Mouse (Mus musculus): ENCODE results near the gene Cldn13. TPM values are rescaled to one million over a fixed set of nuclear protein-coding genes. Genes with fewer than 3 reads are reported as not detected.
A peak's percentile ranks its signal among the peaks of the same experiment; 100 is the strongest.

Gene Cldn13
- polyA plus RNA-seq, 1 experiment, result 5.9 TPM

- H3K4me3 ChIP-seq (replicated peaks), result peak overlapping the region; percentile 74
- H3K27me3 ChIP-seq (ENCODE audit: control insufficient read depth), result no peaks in the 10 kb centered on the region
- H3K36me3 ChIP-seq (ENCODE audit: control insufficient read depth), result peaks cover 57% of the 10 kb centered on the region
- H3K9me3 ChIP-seq (ENCODE audit: control insufficient read depth, low read length), result peaks cover 2% of the 10 kb centered on the region; the same call in 1 of the 2 replicates
- TF ChIP-seq TAL1 (IDR thresholded peaks at IDR 0.05; ENCODE audit: low read length) (no peak), GATA1 (IDR thresholded peaks at IDR 0.05; ENCODE audit: low read length) (no peak)
- H3K4me1 ChIP-seq (ENCODE audit: control insufficient read depth), result peaks cover 59% of the 10 kb centered on the region
Measured at GRCm38 (mm10) chr5:134911901-134912300, 3.4 kb downstream of the Cldn13 start.

GRCm38 (mm10) chr5:134907135-134907534 lies 8.2 kb downstream of the Cldn13 start:
- H3K9me3 ChIP-seq (ENCODE audit: control insufficient read depth, low read length), result peaks cover 7% of the 10 kb centered on the region; the same call in 1 of the 2 replicates
- no peak overlapping the region for H3K4me3 ChIP-seq (replicated peaks)
- TF ChIP-seq GATA1 (IDR thresholded peaks at IDR 0.05; ENCODE audit: low read length) (no peak), TAL1 (IDR thresholded peaks at IDR 0.05; ENCODE audit: low read length) (no peak)
- H3K4me1 ChIP-seq (ENCODE audit: control insufficient read depth), result peaks cover 35% of the 10 kb centered on the region
- peaks cover 36% of the 10 kb centered on the region for H3K36me3 ChIP-seq (ENCODE audit: control insufficient read depth)
- peaks cover 4% of the 10 kb centered on the region for H3K27me3 ChIP-seq (ENCODE audit: control insufficient read depth)

GRCm38 (mm10) chr5:134906633-134907032 lies 8.7 kb downstream of the Cldn13 start, which contains the start of gene Tmem270:
Gene Tmem270 (minus strand): TSS chr5:134906733.
- no peak within 1 kb of the TSS for H3K4me3 ChIP-seq (replicated peaks)
- H3K36me3 ChIP-seq (ENCODE audit: control insufficient read depth), result peaks cover 31% of the 10 kb centered on the region
- no peak for TF ChIP-seq TAL1 (IDR thresholded peaks at IDR 0.05; ENCODE audit: low read length)
- no peak for TF ChIP-seq GATA1 (IDR thresholded peaks at IDR 0.05; ENCODE audit: low read length)
- H3K9me3 ChIP-seq (ENCODE audit: control insufficient read depth, low read length), result peaks cover 7% of the 10 kb centered on the region; the same call in 1 of the 2 replicates
- peaks cover 4% of the 10 kb centered on the region for H3K27me3 ChIP-seq (ENCODE audit: control insufficient read depth)
- peaks cover 30% of the 10 kb centered on the region for H3K4me1 ChIP-seq (ENCODE audit: control insufficient read depth)

GRCm38 (mm10) chr5:134901644-134902027 lies 13.7 kb downstream of the Cldn13 start:
- Histone ChIP-seq H3K36me3 (ENCODE audit: control insufficient read depth) (peaks cover 11% of the 10 kb centered on the region), H3K4me1 (ENCODE audit: control insufficient read depth) (peaks cover 4% of the 10 kb centered on the region; the same call in 1 of the 2 replicates), H3K4me3 (replicated peaks) (no peak overlapping the region), H3K9me3 (ENCODE audit: control insufficient read depth, low read length) (peaks cover 5% of the 10 kb centered on the region; the same call in 1 of the 2 replicates), H3K27me3 (ENCODE audit: control insufficient read depth) (peaks cover 4% of the 10 kb centered on the region)
- no peak for TF ChIP-seq TAL1 (IDR thresholded peaks at IDR 0.05; ENCODE audit: low read length)
- TF ChIP-seq GATA1 (IDR thresholded peaks at IDR 0.05; ENCODE audit: low read length), result no peak

GRCm38 (mm10) chr5:134901012-134901643 lies 14.2 kb downstream of the Cldn13 start:
- no peaks in the 10 kb centered on the region; the same call in 1 of the 2 replicates for H3K4me1 ChIP-seq (ENCODE audit: control insufficient read depth)
- peaks cover 5% of the 10 kb centered on the region; the same call in 1 of the 2 replicates for H3K9me3 ChIP-seq (ENCODE audit: control insufficient read depth, low read length)
- no peak overlapping the region for H3K4me3 ChIP-seq (replicated peaks)
- H3K36me3 ChIP-seq (ENCODE audit: control insufficient read depth), result peaks cover 9% of the 10 kb centered on the region
- peaks cover 4% of the 10 kb centered on the region for H3K27me3 ChIP-seq (ENCODE audit: control insufficient read depth)
- TF ChIP-seq TAL1 (IDR thresholded peaks at IDR 0.05; ENCODE audit: low read length) (no peak), GATA1 (IDR thresholded peaks at IDR 0.05; ENCODE audit: low read length) (no peak)

DNA sequence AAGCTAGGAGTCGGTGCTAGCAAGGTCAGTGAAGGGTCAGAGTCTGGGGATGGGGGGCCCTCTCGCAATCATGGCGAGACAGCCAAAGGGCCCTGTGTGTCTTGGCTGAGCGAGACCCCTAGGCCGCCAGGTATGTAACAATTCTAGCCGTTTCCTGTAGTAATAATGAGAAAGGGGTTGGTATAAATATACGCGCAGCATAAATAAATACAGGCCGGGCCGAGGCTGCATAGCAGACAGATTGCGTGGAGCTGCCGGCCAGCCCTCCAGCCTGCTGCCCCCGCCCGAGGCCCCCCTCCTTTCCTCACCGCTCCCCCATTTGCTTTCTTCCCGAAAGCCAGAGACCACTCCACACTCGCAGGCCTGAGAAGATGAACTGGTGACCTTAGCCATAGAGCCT lies 17.7 kb downstream of the Cldn13 start:
- Histone ChIP-seq H3K36me3 (ENCODE audit: control insufficient read depth) (no peaks in the 10 kb centered on the region), H3K4me3 (replicated peaks) (no peak overlapping the region), H3K27me3 (ENCODE audit: control insufficient read depth) (peaks cover 3% of the 10 kb centered on the region), H3K4me1 (ENCODE audit: control insufficient read depth) (no peaks in the 10 kb centered on the region), H3K9me3 (ENCODE audit: control insufficient read depth, low read length) (peaks cover 6% of the 10 kb centered on the region)
- TF ChIP-seq GATA1 (IDR thresholded peaks at IDR 0.05; ENCODE audit: low read length), result no peak
- TF ChIP-seq TAL1 (IDR thresholded peaks at IDR 0.05; ENCODE audit: low read length), result no peak

GRCm38 (mm10) chr5:134896965-134897364 lies 18.4 kb downstream of the Cldn13 start:
- Histone ChIP-seq H3K36me3 (ENCODE audit: control insufficient read depth) (no peaks in the 10 kb centered on the region), H3K9me3 (ENCODE audit: control insufficient read depth, low read length) (peaks cover 6% of the 10 kb centered on the region), H3K4me3 (replicated peaks) (no peak overlapping the region), H3K27me3 (ENCODE audit: control insufficient read depth) (no peaks in the 10 kb centered on the region), H3K4me1 (ENCODE audit: control insufficient read depth) (no peaks in the 10 kb centered on the region)
- TF ChIP-seq GATA1 (IDR thresholded peaks at IDR 0.05; ENCODE audit: low read length) (no peak), TAL1 (IDR thresholded peaks at IDR 0.05; ENCODE audit: low read length) (no peak)

DNA sequence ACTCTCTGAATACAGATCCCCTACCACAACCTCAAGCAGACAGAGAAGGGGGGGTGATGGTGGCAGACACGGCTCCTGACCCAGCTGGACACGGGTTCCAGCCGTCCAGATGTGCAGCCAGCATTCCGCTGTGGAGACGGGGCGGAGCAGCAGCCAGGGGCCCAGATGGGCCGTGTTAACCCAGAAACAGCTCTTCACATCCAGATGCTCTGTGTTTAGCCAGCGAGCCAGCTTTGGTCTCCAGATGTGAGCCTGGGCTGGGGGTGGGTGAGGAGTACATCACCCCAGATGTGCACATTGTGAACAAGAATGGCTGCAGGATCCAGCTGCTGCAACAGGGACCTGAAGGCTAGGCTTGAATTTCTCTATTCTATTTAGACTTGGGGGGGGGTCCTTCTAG lies 20.0 kb downstream of the Cldn13 start:
- Histone ChIP-seq H3K36me3 (ENCODE audit: control insufficient read depth) (no peaks in the 10 kb centered on the region), H3K4me3 (replicated peaks) (no peak overlapping the region), H3K27me3 (ENCODE audit: control insufficient read depth) (no peaks in the 10 kb centered on the region), H3K4me1 (ENCODE audit: control insufficient read depth) (no peaks in the 10 kb centered on the region), H3K9me3 (ENCODE audit: control insufficient read depth, low read length) (peaks cover 6% of the 10 kb centered on the region)
- no peak for TF ChIP-seq TAL1 (IDR thresholded peaks at IDR 0.05; ENCODE audit: low read length)
- TF ChIP-seq GATA1 (IDR thresholded peaks at IDR 0.05; ENCODE audit: low read length), result no peak

DNA sequence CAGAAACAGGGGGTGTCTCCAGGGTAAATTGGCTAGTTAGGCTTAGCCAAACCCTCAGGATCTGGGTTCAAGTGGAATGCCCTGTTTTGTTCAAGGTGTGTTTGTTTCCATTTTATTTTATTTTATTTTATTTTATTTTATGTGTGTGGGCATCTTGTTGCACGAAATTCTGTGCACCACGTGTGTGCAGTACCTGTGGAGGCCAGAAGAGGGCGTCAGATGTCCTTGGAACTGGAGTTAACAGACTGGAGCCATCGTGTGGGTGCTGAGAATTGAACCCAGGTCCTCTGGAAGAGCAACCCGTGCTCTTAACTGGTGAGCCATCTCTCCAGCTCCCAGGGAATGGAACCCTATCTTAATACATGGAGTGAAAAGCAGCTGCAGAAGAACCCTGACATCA lies 22.6 kb downstream of the Cldn13 start:
- no peak for TF ChIP-seq TAL1 (IDR thresholded peaks at IDR 0.05; ENCODE audit: low read length)
- no peak for TF ChIP-seq GATA1 (IDR thresholded peaks at IDR 0.05; ENCODE audit: low read length)

More for the DNA sequence above, 22.6 kb downstream of the Cldn13 start:
- H3K36me3 ChIP-seq (ENCODE audit: control insufficient read depth), result no peaks in the 10 kb centered on the region
- H3K9me3 ChIP-seq (ENCODE audit: control insufficient read depth, low read length), result peaks cover 6% of the 10 kb centered on the region
- H3K4me3 ChIP-seq (replicated peaks), result no peak overlapping the region
- peaks cover under 1% of the 10 kb centered on the region; the same call in 1 of the 2 replicates for H3K27me3 ChIP-seq (ENCODE audit: control insufficient read depth)
- H3K4me1 ChIP-seq (ENCODE audit: control insufficient read depth), result no peaks in the 10 kb centered on the region

Measured in erythroblast, embryonic 14.5 days (primary cell).